Mouse (Mus musculus): ENCODE data around the gene Nrp2. TPM values are rescaled to one million over a fixed set of nuclear protein-coding genes. Genes with fewer than 3 reads are reported as not detected.
A peak's percentile ranks its signal among the peaks of the same experiment; 100 is the strongest.

The Nrp2 gene
- total and polyA plus RNA-seq, 2 experiments from 2014 or later = 17.4 to 48.7 TPM

DNA sequence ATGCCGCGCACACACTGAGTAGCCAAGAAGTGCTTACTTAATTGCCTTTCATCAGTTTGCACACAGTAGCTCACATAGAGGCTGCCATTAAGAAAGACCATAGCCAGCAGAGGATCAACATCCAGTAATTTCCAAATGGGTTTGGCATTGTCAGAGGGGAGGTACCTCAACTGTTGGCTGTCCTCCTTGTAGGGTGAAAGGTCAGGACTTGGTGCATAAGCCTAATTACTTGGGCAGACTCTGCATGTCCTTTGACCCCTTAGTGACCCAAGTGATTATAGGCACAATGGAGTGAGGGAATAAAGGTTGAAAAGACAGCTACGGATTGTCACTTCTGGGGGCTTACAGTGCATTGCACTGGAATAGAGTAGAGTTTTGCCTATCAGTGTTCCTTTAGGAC is 45.3 kb downstream of the Nrp2 start:
- Histone ChIP-seq H3K36me3 (ENCODE audit: insufficient read depth, low read length) (peaks cover 5% of the 10 kb centered on the region; the same call in 1 of the 2 replicates), H3K27ac (no peak overlapping the region), H3K4me3 (ENCODE audit: low read length) (no peak overlapping the region), H3K4me1 (ENCODE audit: insufficient read depth, low read length) (0 out of 2 replicates have a peak, but pooled peaks cover 5% of the 10 kb centered on the region), H3K9me3 (ENCODE audit: low read length) (no peaks in the 10 kb centered on the region), H3K4me2 (ENCODE audit: low read depth, low read length) (no peak overlapping the region), H3K27me3 (ENCODE audit: insufficient read depth, low read length) (no peaks in the 10 kb centered on the region), H3K9ac (replicated peaks; ENCODE audit: low read length) (no peak overlapping the region)
- no peak for TF ChIP-seq CTCF (IDR thresholded peaks at IDR 0.05; ENCODE audit: low read depth)
- no peak for DNase-seq (ENCODE audit: low spot score)
- 73% methylated on average over 3 of the region's 3 CpGs for WGBS
- ATAC-seq = no peak

DNA sequence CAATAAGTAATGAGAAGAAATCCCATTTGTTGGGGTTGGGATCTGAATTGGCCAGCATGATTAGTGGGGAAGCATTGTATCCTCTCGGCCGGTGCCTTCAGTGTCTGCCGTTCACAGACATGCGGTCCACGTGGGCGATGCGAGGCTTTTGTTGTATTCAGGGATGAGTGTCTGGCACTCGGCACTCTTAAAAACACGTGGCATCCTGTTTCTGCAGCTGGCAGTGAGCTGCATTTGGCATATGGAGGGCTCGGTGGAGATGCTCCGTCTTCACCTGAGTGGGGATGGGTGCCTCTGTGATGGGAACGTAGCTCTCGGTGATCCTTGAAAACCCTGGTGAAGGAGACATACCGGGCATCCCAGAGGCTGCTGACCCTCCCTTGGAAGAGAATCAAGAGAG is 46.6 kb downstream of the Nrp2 start:
- Histone ChIP-seq H3K36me3 (ENCODE audit: insufficient read depth, low read length) (peaks cover 5% of the 10 kb centered on the region; the same call in 1 of the 2 replicates), H3K4me3 (ENCODE audit: low read length) (no peak overlapping the region), H3K9ac (replicated peaks; ENCODE audit: low read length) (no peak overlapping the region), H3K9me3 (ENCODE audit: low read length) (no peaks in the 10 kb centered on the region), H3K4me1 (ENCODE audit: insufficient read depth, low read length) (0 out of 2 replicates have a peak, but pooled peaks cover 5% of the 10 kb centered on the region), H3K27ac (no peak overlapping the region), H3K27me3 (ENCODE audit: insufficient read depth, low read length) (no peaks in the 10 kb centered on the region), H3K4me2 (ENCODE audit: low read depth, low read length) (no peak overlapping the region)
- ATAC-seq (peak; percentile 11; the same call in 1 of the 2 replicates), DNase-seq (ENCODE audit: low spot score) (no peak)
- no peak for TF ChIP-seq CTCF (IDR thresholded peaks at IDR 0.05; ENCODE audit: low read depth)
- WGBS = 44% methylated on average over 14 of the region's 14 CpGs

DNA sequence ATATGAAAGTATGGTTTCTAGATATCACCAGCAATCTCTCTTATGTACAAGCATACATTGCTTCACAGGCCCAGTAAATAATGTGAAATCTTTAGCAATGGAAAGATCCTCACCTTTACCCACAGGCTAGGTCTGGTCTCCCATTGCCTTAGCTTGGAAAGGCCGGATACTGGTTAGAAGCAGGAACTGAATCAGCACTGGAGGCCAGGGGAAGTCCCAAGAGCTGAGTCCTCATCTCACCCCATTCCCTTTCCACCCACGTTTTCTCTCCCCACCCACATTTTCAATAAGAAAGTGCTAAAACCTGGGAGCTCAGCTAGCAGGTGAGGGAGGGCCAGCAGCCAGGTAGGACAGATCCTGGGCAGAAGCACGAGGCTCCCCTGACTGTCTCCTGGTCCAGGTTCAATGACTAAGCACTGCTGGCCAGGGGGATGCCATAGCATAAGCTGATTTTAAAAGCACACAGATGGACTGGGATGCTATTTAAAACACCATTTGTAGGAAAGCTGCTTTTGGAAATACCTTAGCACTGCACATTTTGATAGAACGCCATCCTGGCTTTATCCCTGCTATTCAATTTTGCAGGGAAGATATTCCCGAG is 47.4 kb downstream of the Nrp2 start:
- Histone ChIP-seq H3K9me3 (ENCODE audit: low read length) (no peaks in the 10 kb centered on the region), H3K4me2 (ENCODE audit: low read depth, low read length) (no peak overlapping the region), H3K4me1 (ENCODE audit: insufficient read depth, low read length) (0 out of 2 replicates have a peak, but pooled peaks cover 5% of the 10 kb centered on the region), H3K4me3 (ENCODE audit: low read length) (no peak overlapping the region), H3K9ac (replicated peaks; ENCODE audit: low read length) (no peak overlapping the region), H3K27me3 (ENCODE audit: insufficient read depth, low read length) (no peaks in the 10 kb centered on the region), H3K36me3 (ENCODE audit: insufficient read depth, low read length) (peaks cover 5% of the 10 kb centered on the region; the same call in 1 of the 2 replicates), H3K27ac (no peak overlapping the region)
- TF ChIP-seq CTCF (IDR thresholded peaks at IDR 0.05; ENCODE audit: low read depth) = no peak
- WGBS = 63% methylated on average over 5 of the region's 5 CpGs
- DNase-seq (ENCODE audit: low spot score) = no peak
- ATAC-seq = no peak

DNA sequence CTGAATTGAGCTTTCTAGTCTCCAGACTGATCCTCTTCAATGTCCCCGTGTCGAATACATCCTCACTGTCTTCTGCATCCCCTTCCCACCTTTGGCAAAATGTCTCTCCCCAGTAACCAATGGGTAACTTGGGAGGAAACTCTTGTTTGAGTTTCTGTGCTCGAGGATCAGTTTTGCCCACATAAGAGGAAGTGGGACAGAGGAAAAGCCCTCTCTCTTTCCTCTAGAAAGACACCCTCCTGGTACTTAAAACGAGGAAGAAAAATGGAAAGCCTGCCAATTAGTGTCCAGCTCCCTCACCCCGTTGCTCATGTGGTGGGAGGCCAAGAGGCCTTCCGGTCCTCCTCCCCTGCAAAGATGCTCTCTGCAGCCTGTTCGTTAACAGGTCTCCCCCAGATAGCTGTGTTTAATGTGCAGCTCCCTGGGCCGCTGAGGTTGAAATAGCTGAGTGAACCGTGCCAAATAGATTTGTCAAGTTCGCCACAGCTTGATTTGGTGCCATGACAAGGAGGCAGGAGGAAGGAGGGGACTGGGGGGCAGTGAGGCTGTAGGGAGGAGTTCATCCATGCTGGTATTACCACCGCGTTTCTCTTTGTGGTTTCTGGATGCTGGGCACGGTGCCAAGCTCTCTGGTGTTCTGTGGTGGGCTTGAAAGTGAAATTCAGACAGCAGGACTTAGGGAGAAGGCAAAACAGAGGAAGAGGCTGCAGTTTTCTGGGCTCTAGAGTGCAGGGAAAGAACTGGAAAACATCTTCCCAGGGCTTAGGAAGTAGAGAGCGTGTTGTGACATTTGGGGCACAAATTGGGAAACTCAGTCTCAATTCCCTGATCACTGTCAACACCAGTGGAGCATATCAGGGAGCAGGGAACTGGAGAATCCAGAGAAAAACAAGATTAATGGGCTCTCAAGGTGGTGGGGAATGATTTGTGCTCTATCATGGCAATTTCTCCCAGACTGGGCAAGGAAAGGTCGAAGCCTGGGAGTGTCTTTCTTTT is 48.2 kb downstream of the Nrp2 start:
- 15% methylated on average over 15 of the region's 15 CpGs for WGBS
- peak overlapping the region; percentile 11; the same call in 1 of the 2 replicates for H3K27ac ChIP-seq
- H3K4me3 ChIP-seq (ENCODE audit: low read length) = no peak overlapping the region
- peak overlapping the region; percentile 22; the same call in 1 of the 2 replicates for H3K4me2 ChIP-seq (ENCODE audit: low read depth, low read length)
- TF ChIP-seq CTCF (IDR thresholded peaks at IDR 0.05; ENCODE audit: low read depth) = no peak
- DNase-seq (ENCODE audit: low spot score) (peak; percentile 79), ATAC-seq (peak; percentile 34; the same call in 1 of the 2 replicates)
- H3K27me3 ChIP-seq (ENCODE audit: insufficient read depth, low read length) = no peaks in the 10 kb centered on the region
- no peak overlapping the region for H3K9ac ChIP-seq (replicated peaks; ENCODE audit: low read length)
- H3K36me3 ChIP-seq (ENCODE audit: insufficient read depth, low read length) = peaks cover 4% of the 10 kb centered on the region; the same call in 1 of the 2 replicates
- no peaks in the 10 kb centered on the region for H3K9me3 ChIP-seq (ENCODE audit: low read length)
- H3K4me1 ChIP-seq (ENCODE audit: insufficient read depth, low read length) = 0 out of 2 replicates have a peak, but pooled peaks cover 5% of the 10 kb centered on the region

DNA sequence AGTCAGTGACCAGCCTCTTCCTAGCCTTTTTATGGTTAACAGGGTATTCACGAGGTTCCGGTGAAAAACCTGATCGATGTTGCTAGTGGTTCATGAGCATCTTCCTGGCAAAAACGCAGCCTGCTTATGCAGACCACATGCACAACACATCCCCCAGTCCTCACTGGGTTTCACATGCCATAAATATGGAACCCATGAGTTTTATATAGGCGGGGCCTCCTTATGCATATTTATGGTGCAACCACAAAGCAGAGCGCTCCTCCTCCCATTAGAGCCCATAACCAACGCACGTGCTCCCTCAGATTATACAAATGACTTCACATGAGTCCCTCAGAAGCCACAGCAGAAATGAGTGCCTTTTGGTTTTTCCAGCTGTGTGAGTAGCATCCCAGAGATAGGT is 49.0 kb downstream of the Nrp2 start:
- H3K4me3 ChIP-seq (ENCODE audit: low read length) = no peak overlapping the region
- ATAC-seq = no peak
- H3K27me3 ChIP-seq (ENCODE audit: insufficient read depth, low read length) = no peaks in the 10 kb centered on the region
- H3K4me2 ChIP-seq (ENCODE audit: low read depth, low read length) = no peak overlapping the region
- H3K4me1 ChIP-seq (ENCODE audit: insufficient read depth, low read length) = 0 out of 2 replicates have a peak, but pooled peaks cover 5% of the 10 kb centered on the region
- no peak overlapping the region for H3K27ac ChIP-seq
- 45% methylated on average over 8 of the region's 8 CpGs for WGBS
- no peak overlapping the region for H3K9ac ChIP-seq (replicated peaks; ENCODE audit: low read length)
- H3K36me3 ChIP-seq (ENCODE audit: insufficient read depth, low read length) = no peaks in the 10 kb centered on the region; the same call in 1 of the 2 replicates
- no peak for TF ChIP-seq CTCF (IDR thresholded peaks at IDR 0.05; ENCODE audit: low read depth)
- H3K9me3 ChIP-seq (ENCODE audit: low read length) = no peaks in the 10 kb centered on the region
- no peak for DNase-seq (ENCODE audit: low spot score)

DNA sequence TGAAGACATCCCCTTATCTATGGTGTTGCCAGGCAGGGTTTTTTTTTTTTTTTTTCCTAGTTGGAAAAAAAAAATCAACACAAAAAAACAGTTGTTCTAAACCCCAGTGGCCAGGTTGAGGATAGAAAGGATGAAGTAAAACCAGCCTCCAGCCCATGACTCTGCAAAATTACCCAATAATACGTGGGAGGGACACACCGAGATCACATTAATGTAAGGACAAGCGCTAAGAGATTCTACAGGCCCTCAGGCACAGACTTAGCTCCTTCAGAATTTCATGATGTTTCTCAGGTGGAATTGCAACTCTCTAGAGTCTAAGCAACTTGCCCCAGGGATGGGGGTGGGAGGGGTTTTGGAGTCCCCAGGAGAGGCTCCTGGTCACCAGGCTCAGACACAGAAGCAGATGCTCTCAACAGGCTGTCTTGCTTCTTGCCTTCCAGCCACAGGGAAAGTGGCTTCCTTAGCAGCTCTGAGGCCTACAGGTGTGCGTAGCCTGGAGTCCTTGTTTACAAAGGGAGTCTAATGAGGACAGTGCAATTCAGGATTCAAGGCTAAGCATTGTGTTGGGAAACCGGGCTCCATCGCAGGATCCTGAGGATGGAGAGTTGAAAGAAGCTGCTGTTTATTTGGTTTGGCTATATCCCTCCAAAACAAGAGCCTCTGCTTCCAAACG is 49.7 kb downstream of the Nrp2 start:
- no peak for DNase-seq (ENCODE audit: low spot score)
- no peak overlapping the region for H3K9ac ChIP-seq (replicated peaks; ENCODE audit: low read length)
- no peak overlapping the region for H3K4me2 ChIP-seq (ENCODE audit: low read depth, low read length)
- 70% methylated on average over 7 of the region's 7 CpGs for WGBS
- no peaks in the 10 kb centered on the region for H3K9me3 ChIP-seq (ENCODE audit: low read length)
- no peaks in the 10 kb centered on the region for H3K27me3 ChIP-seq (ENCODE audit: insufficient read depth, low read length)
- no peak overlapping the region for H3K4me3 ChIP-seq (ENCODE audit: low read length)
- H3K36me3 ChIP-seq (ENCODE audit: insufficient read depth, low read length) = no peaks in the 10 kb centered on the region
- 0 out of 2 replicates have a peak, but pooled peaks cover 5% of the 10 kb centered on the region for H3K4me1 ChIP-seq (ENCODE audit: insufficient read depth, low read length)
- 0 out of 2 replicates have a peak, but pooled peaks have one; percentile 28 for ATAC-seq
- H3K27ac ChIP-seq = no peak overlapping the region
- no peak for TF ChIP-seq CTCF (IDR thresholded peaks at IDR 0.05; ENCODE audit: low read depth)
